Mouse (Mus musculus) hindbrain, embryonic 12.5 days (tissue): ENCODE results near the gene Senp7. TPM values are rescaled to one million over a fixed set of nuclear protein-coding genes. Genes with fewer than 3 reads are reported as not detected.
"Not testable (repeated sequence)": the region's sequence is repeated elsewhere in the genome, so short reads cannot be mapped to it uniquely, and the experiment has no call there.

Source experiments
- ATAC-seq: fragments of 200-750 bp; cut with Nextera tagmentation; 2 replicates; pipeline ENCODE4 v1.8.0; 2017; ENCODE audit warnings: moderate TSS enrichment; ENCODE audit not compliant: low FRiP score
- H3K27ac ChIP-seq: fragments of 300-500 bp; sonication (generic); 2 replicates; pipeline ENCODE4 v1.5.1; 2016; ENCODE audit warnings: mild to moderate bottlenecking
- H3K27me3 ChIP-seq: fragments of 300-500 bp; sonication (generic); 2 replicates; pipeline ENCODE4 v1.6.1; 2016; ENCODE audit warnings: mild to moderate bottlenecking
- H3K36me3 ChIP-seq: fragments of 300-500 bp; sonication (generic); 2 replicates; pipeline ENCODE4 v1.6.1; 2016; ENCODE audit warnings: mild to moderate bottlenecking
- H3K4me1 ChIP-seq: fragments of 300-500 bp; sonication (generic); 2 replicates; pipeline ENCODE4 v1.6.1; 2016
- H3K4me2 ChIP-seq: fragments of 300-500 bp; sonication (generic); replicated peaks from 2 replicates; pipeline ENCODE4 v1.6.1; 2016; ENCODE audit warnings: mild to moderate bottlenecking
- H3K4me3 ChIP-seq: fragments of 300-500 bp; sonication (generic); 2 replicates; pipeline ENCODE4 v1.5.1; 2016; ENCODE audit warnings: mild to moderate bottlenecking
- H3K9ac ChIP-seq: fragments of 300-500 bp; sonication (generic); 2 replicates; pipeline ENCODE4 v1.6.1; 2016; ENCODE audit warnings: mild to moderate bottlenecking, moderate library complexity
- H3K9me3 ChIP-seq: fragments of 300-500 bp; sonication (generic); replicated peaks from 2 replicates; pipeline ENCODE4 v1.6.1; 2016; ENCODE audit warnings: mild to moderate bottlenecking
- WGBS: fragments of 180-500 bp; shearing (Covaris S2); methylation state at CpG from one replicate; pipeline ENCODE4 v1.1.7; 2016; 5-methylcytosine and 5-hydroxymethylcytosine counted together
- polyA plus RNA-seq: library from polyadenylated mRNA; unstranded; fragments of >200 nt; fragmentation: Nextera tagmentation; extraction: Ambion mirVana; gene quantifications from 2 replicates; pipeline ENCODE4 v1.2.1, GENCODE M21; 2016

Senp7 gene
- 53.6 and 54.5 TPM in 2 replicates for polyA plus RNA-seq

DNA sequence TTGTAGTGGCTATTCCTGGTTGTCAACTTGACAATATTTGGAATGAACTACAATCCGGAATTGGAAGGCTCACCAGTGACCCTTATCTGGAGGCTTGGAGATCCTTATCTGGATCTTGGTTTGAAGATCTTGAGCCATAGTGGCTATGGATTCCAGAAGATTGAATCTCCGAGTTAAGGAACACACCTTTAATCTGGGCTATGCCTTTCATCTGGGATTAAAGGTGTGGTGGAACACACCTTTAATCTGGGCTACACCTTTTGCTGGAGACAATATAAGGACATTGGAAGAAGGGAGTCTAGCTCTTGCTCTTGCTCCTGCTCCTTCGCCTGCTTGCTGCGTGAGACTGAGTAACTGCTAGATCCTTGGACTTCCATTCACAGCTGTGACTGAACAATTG is at the start of gene Senp7:
TSS of gene Senp7 (plus strand) at position 301 of the 400 bp plus-strand sequence.
- not testable (repeated sequence) for H3K27me3 ChIP-seq, H3K27ac ChIP-seq, H3K4me3 ChIP-seq, H3K9me3 ChIP-seq, ATAC-seq, H3K9ac ChIP-seq, H3K4me1 ChIP-seq, H3K4me2 ChIP-seq, H3K36me3 ChIP-seq
- WGBS, result no CpG with 5 or more reads among the region's 4 CpGs

DNA sequence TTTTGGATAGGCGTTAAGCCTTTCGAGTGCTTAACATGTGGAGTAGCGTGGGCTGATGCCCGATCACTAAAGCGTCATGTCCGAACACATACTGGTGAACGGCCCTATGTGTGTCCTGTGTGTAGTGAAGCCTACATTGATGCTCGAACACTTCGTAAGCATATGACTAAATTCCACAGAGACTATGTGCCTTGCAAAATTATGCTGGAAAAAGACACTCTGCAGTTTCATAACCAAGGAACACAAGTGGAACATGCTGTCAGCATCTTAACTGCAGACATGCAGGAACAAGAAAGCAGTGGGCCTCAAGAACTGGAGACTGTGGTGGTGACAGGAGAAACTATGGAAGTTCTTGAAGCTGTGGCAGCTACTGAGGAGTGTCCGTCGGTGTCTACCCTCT is 41.3 kb upstream of the Senp7 start:
- no peaks in the 10 kb centered on the region for H3K4me1 ChIP-seq
- WGBS, result 95% methylated on average over 11 of the region's 11 CpGs
- no peak overlapping the region for H3K9ac ChIP-seq
- peaks cover 51% of the 10 kb centered on the region for H3K36me3 ChIP-seq
- no peak overlapping the region for H3K27ac ChIP-seq
- no peak overlapping the region for H3K4me2 ChIP-seq
- no peaks in the 10 kb centered on the region for H3K27me3 ChIP-seq
- no peak overlapping the region for H3K4me3 ChIP-seq
- no peak for ATAC-seq
- H3K9me3 ChIP-seq, result no peaks in the 10 kb centered on the region

- no peaks in the 10 kb centered on the region for H3K27me3 ChIP-seq
- H3K9me3 ChIP-seq, result no peaks in the 10 kb centered on the region
- H3K27ac ChIP-seq, result no peak overlapping the region
- 97% methylated on average over 1 of the region's 1 CpGs for WGBS
- no peak overlapping the region for H3K4me3 ChIP-seq
- H3K4me1 ChIP-seq, result no peaks in the 10 kb centered on the region
- no peak overlapping the region for H3K4me2 ChIP-seq
- ATAC-seq, result no peak
- H3K9ac ChIP-seq, result no peak overlapping the region
- peaks cover 42% of the 10 kb centered on the region for H3K36me3 ChIP-seq
Measured at GRCm38 (mm10) chr16:56008862-56009261, 39.3 kb upstream of the Senp7 start.

- ATAC-seq, result no peak
Measured at GRCm38 (mm10) chr16:56012789-56013743, 35.1 kb upstream of the Senp7 start.

DNA sequence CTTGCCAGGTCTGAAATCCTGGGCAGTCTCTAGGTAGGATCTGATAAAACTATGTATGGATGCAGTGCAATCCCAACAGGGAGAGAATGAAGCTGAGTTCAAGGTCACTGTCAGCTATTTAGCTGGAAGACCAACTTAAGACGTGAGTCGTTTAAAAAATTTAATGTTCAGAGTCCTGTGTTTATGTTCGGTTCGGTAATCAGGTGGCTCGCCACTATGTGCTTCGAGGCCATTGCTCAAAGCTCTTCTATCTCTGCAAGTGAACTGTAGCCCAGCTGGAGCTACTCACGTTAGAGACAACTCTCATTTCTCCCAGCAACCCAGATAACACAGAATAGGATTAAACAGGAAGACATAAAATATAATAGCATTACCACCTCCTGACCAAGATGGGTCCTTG is 34.1 kb upstream of the Senp7 start:
- no peak overlapping the region for H3K9ac ChIP-seq
- 0 out of 2 replicates have a peak, but pooled peaks cover 4% of the 10 kb centered on the region for H3K9me3 ChIP-seq
- H3K27me3 ChIP-seq, result no peaks in the 10 kb centered on the region
- peaks cover 42% of the 10 kb centered on the region for H3K36me3 ChIP-seq
- H3K27ac ChIP-seq, result no peak overlapping the region
- no peak for ATAC-seq
- no peak overlapping the region for H3K4me3 ChIP-seq
- 87% methylated on average over 7 of the region's 7 CpGs for WGBS
- no peak overlapping the region for H3K4me2 ChIP-seq
- H3K4me1 ChIP-seq, result no peaks in the 10 kb centered on the region

More at GRCm38 (mm10) chr16:56012789-56013743, 35.1 kb upstream of the Senp7 start:
- Histone ChIP-seq H3K36me3 (peaks cover 35% of the 10 kb centered on the region), H3K9ac (no peak overlapping the region), H3K27ac (no peak overlapping the region), H3K27me3 (no peaks in the 10 kb centered on the region), H3K9me3 (0 out of 2 replicates have a peak, but pooled peaks cover 4% of the 10 kb centered on the region), H3K4me3 (no peak overlapping the region), H3K4me2 (no peak overlapping the region), H3K4me1 (no peaks in the 10 kb centered on the region)
- WGBS, result 90% methylated on average over 10 of the region's 10 CpGs

DNA sequence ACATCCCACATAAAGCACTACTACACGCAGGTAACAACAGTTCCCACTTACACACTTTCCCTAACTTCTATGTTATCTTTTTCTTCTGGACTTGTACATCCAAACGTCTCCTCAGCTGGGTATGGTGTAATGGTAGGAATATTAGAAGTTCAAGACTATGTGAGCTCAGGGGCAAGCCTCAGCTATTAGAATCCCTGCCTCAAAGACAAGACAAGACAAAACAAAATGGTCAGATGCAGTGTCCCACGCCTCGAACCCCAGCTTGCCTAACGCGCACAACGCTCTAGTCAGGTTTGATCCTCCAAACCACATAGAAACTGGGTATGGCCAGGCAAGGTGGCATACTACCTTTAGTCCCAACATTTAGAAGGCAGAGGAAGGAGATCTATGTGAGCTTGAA is 28.5 kb upstream of the Senp7 start:
- H3K9ac ChIP-seq, result no peak overlapping the region
- H3K27me3 ChIP-seq, result no peaks in the 10 kb centered on the region
- H3K4me3 ChIP-seq, result no peak overlapping the region
- WGBS, result 95% methylated on average over 7 of the region's 7 CpGs
- 0 out of 2 replicates have a peak, but pooled peaks cover 4% of the 10 kb centered on the region for H3K9me3 ChIP-seq
- H3K27ac ChIP-seq, result no peak overlapping the region
- ATAC-seq, result no peak
- no peaks in the 10 kb centered on the region for H3K4me1 ChIP-seq
- no peak overlapping the region for H3K4me2 ChIP-seq
- peaks cover 52% of the 10 kb centered on the region for H3K36me3 ChIP-seq

DNA sequence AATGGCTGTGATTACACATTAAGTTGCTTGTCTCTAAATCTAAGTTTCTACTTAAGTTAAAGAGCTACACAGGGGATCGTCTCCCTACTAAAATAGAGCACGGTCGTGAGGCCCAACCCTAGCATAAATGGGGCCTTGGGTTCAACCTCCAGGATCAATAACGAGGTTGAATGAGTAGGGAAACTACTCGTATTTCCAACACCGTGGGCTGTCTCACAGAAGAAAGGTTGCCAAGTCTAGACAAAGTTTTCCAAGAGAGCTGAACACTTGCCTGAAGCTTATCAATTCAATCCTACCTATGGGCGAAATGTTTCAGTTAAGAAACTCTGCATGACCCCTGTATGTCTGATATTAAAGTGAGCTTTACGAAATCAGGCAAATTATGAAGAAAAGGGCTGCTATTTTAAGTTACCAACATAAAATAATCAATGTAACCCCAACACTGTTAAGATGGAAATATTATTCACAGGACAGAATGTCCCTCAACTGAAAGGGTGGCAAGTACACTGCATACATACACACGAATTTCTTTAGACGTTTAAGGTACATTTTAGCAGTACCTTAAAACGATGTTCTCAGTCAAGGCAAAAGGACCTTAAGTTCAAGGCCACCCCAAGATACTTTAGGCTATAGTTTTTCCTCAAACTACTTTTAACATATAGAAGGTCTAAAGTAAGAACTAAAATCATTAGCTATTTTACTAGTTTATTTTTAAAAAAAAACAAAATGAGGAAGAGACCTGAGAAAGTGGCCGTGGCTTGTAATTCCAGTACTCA is 20.1 kb upstream of the Senp7 start:
- ATAC-seq, result no peak
- peaks cover 20% of the 10 kb centered on the region for H3K4me1 ChIP-seq
- no peaks in the 10 kb centered on the region for H3K27me3 ChIP-seq
- peak overlapping the region; percentile 90 for H3K4me3 ChIP-seq
- peak overlapping the region; percentile 92 for H3K9ac ChIP-seq
- 56% methylated on average over 12 of the region's 12 CpGs for WGBS
- H3K4me2 ChIP-seq, result peak overlapping the region; percentile 79
- H3K9me3 ChIP-seq, result no peaks in the 10 kb centered on the region
- H3K27ac ChIP-seq, result no peak overlapping the region
- peaks cover 21% of the 10 kb centered on the region for H3K36me3 ChIP-seq

DNA sequence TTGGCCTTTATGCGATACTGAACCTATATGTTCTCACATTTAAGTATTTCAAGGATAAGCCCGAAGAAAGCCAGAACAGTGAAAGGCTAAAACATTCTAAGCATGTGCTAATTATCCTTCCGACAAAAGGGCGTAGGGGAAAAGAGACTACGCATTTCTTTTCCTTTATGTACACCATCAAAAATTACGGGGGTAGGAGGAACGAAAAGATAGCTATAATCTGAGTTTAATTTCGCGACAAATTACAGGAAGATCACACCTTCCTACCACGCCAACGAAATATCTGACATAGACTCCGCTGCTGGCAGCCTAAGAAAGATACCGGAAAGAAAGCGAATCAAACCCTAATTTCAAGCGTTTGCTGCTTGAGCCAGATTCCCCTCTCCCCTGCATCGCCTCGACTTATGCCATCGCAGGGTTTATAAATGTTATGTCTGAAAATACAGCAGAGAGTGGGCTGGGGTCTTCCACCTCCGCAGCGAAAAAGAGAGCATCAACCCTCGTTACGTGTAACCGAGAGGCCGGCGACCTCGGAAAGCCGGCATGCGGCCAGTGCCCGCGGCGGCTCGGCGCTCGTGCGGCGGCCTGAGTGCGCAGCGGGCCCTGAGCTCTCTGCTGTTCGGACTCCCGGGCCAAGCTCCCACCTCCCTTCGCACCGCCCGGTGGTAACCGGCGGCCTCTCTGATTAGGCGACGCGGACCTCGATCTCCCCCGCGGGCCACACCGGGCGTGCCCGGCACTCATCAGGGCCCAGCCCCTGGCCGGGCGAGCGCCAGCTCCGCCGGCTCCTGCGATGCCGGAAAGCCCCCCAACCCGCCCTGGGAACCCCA is 19.2 kb upstream of the Senp7 start:
- Histone ChIP-seq H3K36me3 (peaks cover 28% of the 10 kb centered on the region), H3K9ac (peak overlapping the region; percentile 92), H3K9me3 (no peaks in the 10 kb centered on the region), H3K4me3 (peak overlapping the region; percentile 90), H3K4me2 (peak overlapping the region; percentile 79), H3K27ac (peak overlapping the region; percentile 90), H3K27me3 (no peaks in the 10 kb centered on the region), H3K4me1 (peaks cover 20% of the 10 kb centered on the region)
- peak; percentile 91 for ATAC-seq
- WGBS, result under 1% methylated on average over 61 of the region's 62 CpGs

GRCm38 (mm10) chr16:56029661-56030082 is 18.5 kb upstream of the Senp7 start, which contains the start of gene Pcnp:
Gene Pcnp, minus strand, starts transcription at chr16:56029739.
- Histone ChIP-seq H3K9me3 (no peaks in the 10 kb centered on the region), H3K27me3 (no peaks in the 10 kb centered on the region), H3K4me2 (peak within 1 kb of the TSS; percentile 79), H3K9ac (peak within 1 kb of the TSS; percentile 92), H3K4me3 (peak within 1 kb of the TSS; percentile 90), H3K36me3 (peaks cover 33% of the 10 kb centered on the region), H3K27ac (peak within 1 kb of the TSS; percentile 90), H3K4me1 (peaks cover 20% of the 10 kb centered on the region)
- peak; percentile 100 for ATAC-seq
- under 1% methylated on average over 39 of the region's 39 CpGs for WGBS

DNA sequence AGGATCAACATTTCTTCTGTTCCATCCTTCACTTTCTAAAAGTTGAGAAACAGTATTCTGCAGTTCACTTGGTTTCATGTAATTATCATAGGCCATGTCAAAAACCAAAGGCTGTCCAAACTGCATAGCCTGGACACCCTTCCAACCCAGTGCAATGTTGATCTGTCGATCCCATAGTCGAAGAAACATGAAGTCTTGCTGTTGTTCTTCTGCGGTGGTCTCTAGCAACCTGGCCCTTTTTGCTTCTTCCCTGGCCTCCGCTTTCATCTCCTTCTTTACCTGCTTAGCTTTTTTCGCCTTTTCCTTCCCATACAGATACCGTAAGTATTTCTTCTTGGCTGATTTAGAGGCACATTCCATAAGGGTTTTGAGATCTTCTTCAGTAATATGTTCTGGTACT is 13.6 kb upstream of the Senp7 start:
- no peak for ATAC-seq

GRCm38 (mm10) chr16:56036501-56036900 is 11.6 kb upstream of the Senp7 start:
- no peak for ATAC-seq
- H3K4me3 ChIP-seq, result peak overlapping the region; percentile 91
- H3K9me3 ChIP-seq, result no peaks in the 10 kb centered on the region
- H3K4me2 ChIP-seq, result peak overlapping the region; percentile 66
- peaks cover 9% of the 10 kb centered on the region for H3K4me1 ChIP-seq
- peaks cover 29% of the 10 kb centered on the region for H3K36me3 ChIP-seq
- peak overlapping the region; percentile 85 for H3K9ac ChIP-seq
- no peaks in the 10 kb centered on the region for H3K27me3 ChIP-seq
- H3K27ac ChIP-seq, result no peak overlapping the region
- WGBS, result 71% methylated on average over 6 of the region's 6 CpGs

More for the DNA sequence above, 13.6 kb upstream of the Senp7 start:
- H3K36me3 ChIP-seq, result peaks cover 29% of the 10 kb centered on the region
- no peak overlapping the region for H3K27ac ChIP-seq
- no peaks in the 10 kb centered on the region for H3K27me3 ChIP-seq
- no peak overlapping the region for H3K4me2 ChIP-seq
- H3K4me3 ChIP-seq, result no peak overlapping the region
- WGBS, result 98% methylated on average over 6 of the region's 6 CpGs
- peaks cover 18% of the 10 kb centered on the region for H3K4me1 ChIP-seq
- H3K9me3 ChIP-seq, result no peaks in the 10 kb centered on the region
- no peak overlapping the region for H3K9ac ChIP-seq
